Mouse (Mus musculus): ENCODE measurements around the gene Slc46a1.

Gene Slc46a1

GRCm38 (mm10) chr11:78458740-78459139, 6.8 kb upstream of the Slc46a1 start:
- no peak for DNase-seq

- no peak for DNase-seq
Measured at GRCm38 (mm10) chr11:78461894-78462293, 3.6 kb upstream of the Slc46a1 start.

- DNase-seq: no peak
Measured at GRCm38 (mm10) chr11:78462669-78463068, 2.8 kb upstream of the Slc46a1 start.

GRCm38 (mm10) chr11:78463286-78464036, 2.0 kb upstream of the Slc46a1 start:
- no peak for DNase-seq

GRCm38 (mm10) chr11:78465116-78465515, 381 bp upstream of the Slc46a1 start:
- no peak for DNase-seq

GRCm38 (mm10) chr11:78466242-78466912, 880 bp downstream of the Slc46a1 start:
- no peak for DNase-seq

- no peak for DNase-seq
Measured at GRCm38 (mm10) chr11:78467515-78467914, 2.0 kb downstream of the Slc46a1 start.

GRCm38 (mm10) chr11:78467932-78468331, 2.4 kb downstream of the Slc46a1 start:
- no peak for DNase-seq

- DNase-seq: no peak
Measured at GRCm38 (mm10) chr11:78471326-78472103, 6.0 kb downstream of the Slc46a1 start.

- DNase-seq: no peak
Measured at GRCm38 (mm10) chr11:78475289-78475688, 9.8 kb downstream of the Slc46a1 start.

- no peak for DNase-seq
Measured at GRCm38 (mm10) chr11:78483639-78484038, 18.1 kb downstream of the Slc46a1 start.

- peak; percentile 92 for DNase-seq
Measured at GRCm38 (mm10) chr11:78488168-78488567, 22.7 kb downstream of the Slc46a1 start.

- DNase-seq: peak; percentile 90
Measured at GRCm38 (mm10) chr11:78490781-78491241, 25.3 kb downstream of the Slc46a1 start.

- DNase-seq: no peak
Measured at GRCm38 (mm10) chr11:78495904-78496303, 30.4 kb downstream of the Slc46a1 start.

GRCm38 (mm10) chr11:78497071-78497541, 31.6 kb downstream of the Slc46a1 start:
- peak; percentile 93 for DNase-seq

- peak; percentile 99 for DNase-seq
Measured at GRCm38 (mm10) chr11:78497544-78498522, 32.3 kb downstream of the Slc46a1 start, which contains the start of gene Sarm1. Sarm1 (minus strand) TSS chr11:78497754.

GRCm38 (mm10) chr11:78499004-78499403, 33.5 kb downstream of the Slc46a1 start, which contains the start of gene Vtn:
Vtn (plus strand) TSS chr11:78499091.
- DNase-seq: peak; percentile 98

- DNase-seq: no peak
Measured at GRCm38 (mm10) chr11:78499543-78499942, 34.0 kb downstream of the Slc46a1 start.

GRCm38 (mm10) chr11:78500623-78501202, 35.2 kb downstream of the Slc46a1 start:
- peak; percentile 87 for DNase-seq

GRCm38 (mm10) chr11:78501529-78501928, 36.0 kb downstream of the Slc46a1 start:
- DNase-seq: no peak

GRCm38 (mm10) chr11:78502909-78503650, 37.6 kb downstream of the Slc46a1 start, which contains the start of gene Sebox:
Sebox (plus strand) TSS chr11:78503447.
- DNase-seq: peak; percentile 88

All from heart, adult 11 months (tissue).